Comparison of ENCODE assay signal across 9 mouse cellular contexts in the genomic region with DNA sequence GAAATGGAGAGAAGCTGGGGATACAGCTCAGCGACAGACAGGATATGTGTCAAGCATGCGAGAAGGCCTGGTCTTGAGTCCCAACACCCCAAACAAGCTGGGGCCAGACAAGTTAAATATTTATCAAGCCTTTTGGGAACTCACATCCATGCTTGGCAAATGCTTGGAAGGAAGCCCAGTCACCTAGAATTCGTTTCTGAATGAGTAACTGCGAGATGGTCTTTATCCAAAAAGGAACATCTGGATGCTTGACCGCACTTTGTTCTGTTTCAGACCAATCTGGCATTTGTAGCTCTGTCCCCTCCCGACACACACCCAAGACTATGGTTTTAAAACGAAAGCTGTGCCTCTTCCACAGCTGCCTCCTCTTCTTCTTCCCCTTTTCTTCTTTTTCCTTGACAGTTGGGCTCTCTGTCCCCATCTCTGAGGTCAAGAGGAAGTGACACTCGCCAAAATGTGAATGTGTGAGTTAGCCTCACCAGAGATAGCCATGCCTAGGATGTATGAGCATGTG. TPM values are rescaled to one million over a fixed set of nuclear protein-coding genes. Genes with fewer than 3 reads are reported as not detected.
DNase-seq lines count a peak whose midpoint lies in the region; ATAC-seq lines count a peak whose summit lies in the region.
"Had no signal": no experiment of that assay in that cellular context is flagged by ENCODE, and none has a peak within 500 bp of the region (broad histone marks: within the 10 kb centered on the region; RNA-seq: fewer than 3 reads in every experiment).

No protein-coding gene starts in this region.

- intact Hi-C loops in heart, postnatal 25 days (cut with DNase I), result no loop called here
- intact Hi-C loops in left cerebral cortex, postnatal 4 days (cut with DNase I), result no loop called here

- peak; percentile 34 to 45 for DNase-seq in heart, adult 9 months (ENCODE audit: low spot score in 2 of 2)
- DNase-seq in heart, postnatal 25 days (ENCODE audit: low spot score), result no peak
- no peak for DNase-seq in liver, embryonic 11.5 days (ENCODE audit: low spot score)
- no peak for DNase-seq in left cerebral cortex, postnatal 4 days
- no peak for DNase-seq in gastrocnemius, adult 8-10 months (ENCODE audit: low spot score in 2 of 2)
- DNase-seq: layer of hippocampus, adult 9-11 months had no signal

- no peak overlapping the region for H3K9ac ChIP-seq in liver, embryonic 11.5 days (ENCODE audit: low read depth, low read length)
- H3K9ac ChIP-seq in midbrain, embryonic 13.5 days (replicated peaks), result no peak overlapping the region

- H3K36me3 ChIP-seq in liver, embryonic 11.5 days (ENCODE audit: control insufficient read depth, insufficient read depth, low read length), result no peaks in the 10 kb centered on the region
- H3K36me3 ChIP-seq in midbrain, embryonic 13.5 days, result no peaks in the 10 kb centered on the region

- peak overlapping the region; percentile 24; the same call in 1 of the 2 replicates for H3K4me2 ChIP-seq in liver, embryonic 11.5 days
- H3K4me2 ChIP-seq in midbrain, embryonic 13.5 days (replicated peaks), result no peak overlapping the region

- H3K27me3 ChIP-seq in liver, embryonic 11.5 days (replicated peaks; ENCODE audit: control insufficient read depth, insufficient read depth, low read length), result no peaks in the 10 kb centered on the region
- no peaks in the 10 kb centered on the region for H3K27me3 ChIP-seq in midbrain, embryonic 13.5 days

- 59% methylated on average over 8 of the region's 8 CpGs for WGBS in liver, embryonic 11.5 days
- 78% methylated on average over 8 of the region's 8 CpGs for WGBS in midbrain, embryonic 13.5 days

- no peak overlapping the region for H3K27ac ChIP-seq in liver, embryonic 11.5 days (ENCODE audit: low read depth, low read length)
- H3K27ac ChIP-seq in midbrain, embryonic 13.5 days, result no peak overlapping the region

- peak; percentile 86 for ATAC-seq in granulocyte monocyte progenitor cell, adult 5-6 weeks (replicated peaks; ENCODE audit: poor library complexity, severe bottlenecking)
- ATAC-seq in liver, embryonic 11.5 days (replicated peaks; ENCODE audit: low FRiP score), result no peak
- peak; percentile 77 for ATAC-seq in monocyte, adult 5-6 weeks (replicated peaks; ENCODE audit: insufficient number of reproducible peaks, low FRiP score, low TSS enrichment, poor library complexity, severe bottlenecking)
- ATAC-seq in midbrain, embryonic 13.5 days, result no peak

- no peaks in the 10 kb centered on the region for H3K9me3 ChIP-seq in liver, embryonic 11.5 days (ENCODE audit: control insufficient read depth, low read length)
- H3K9me3 ChIP-seq in midbrain, embryonic 13.5 days, result no peaks in the 10 kb centered on the region

- no peaks in the 10 kb centered on the region for H3K4me1 ChIP-seq in liver, embryonic 11.5 days (replicated peaks; ENCODE audit: control insufficient read depth, insufficient read depth, low read length)
- H3K4me1 ChIP-seq in midbrain, embryonic 13.5 days (replicated peaks), result no peaks in the 10 kb centered on the region

- no peak overlapping the region for H3K4me3 ChIP-seq in liver, embryonic 11.5 days (ENCODE audit: low read depth, low read length)
- H3K4me3 ChIP-seq in midbrain, embryonic 13.5 days (replicated peaks), result no peak overlapping the region

RNA-seq across cellular contexts. Expression of gene Spin1, which starts 28.9 kb away (rescaled TPM):
- total RNA-seq in heart, postnatal 25 days (2021), result 10 to 100 TPM; 30.0 to 33.4 TPM
- 47.2 and 47.7 TPM in 2 replicates for total RNA-seq in granulocyte monocyte progenitor cell, adult 5-6 weeks (2014; fragmentation: Nextera tagmentation)
- total RNA-seq in granulocyte monocyte progenitor cell, adult 5-6 weeks (2017), result 38.5 and 39.7 TPM in 2 replicates
- 39.5 TPM in 2 replicates for polyA plus RNA-seq in liver, embryonic 11.5 days (2014; fragmentation: Nextera tagmentation; extraction: Ambion mirVana)
- total RNA-seq in monocyte, adult 5-6 weeks (2017), result 30.8 to 34.7 TPM (median 34.3 TPM) in 3 replicates
- total RNA-seq in left cerebral cortex, postnatal 4 days (2021), result 100 to 1,000 TPM; 227 to 232 TPM
- 136 and 144 TPM in 2 replicates for polyA plus RNA-seq in midbrain, embryonic 13.5 days (2015; fragmentation: Nextera tagmentation; extraction: Ambion mirVana)
- total RNA-seq in gastrocnemius, adult 8-10 months (2022), result 10 to 100 TPM; 16.9 to 19.0 (median 18.3) TPM

Comparison
In these comparisons a context has a peak if more than half of its experiments do, and no peak if none do; other contexts are left out.
1. DNase-seq: peak in heart, adult 9 months (2 of 2); none in heart, postnatal 25 days (single experiment), liver, embryonic 11.5 days (single experiment), left cerebral cortex, postnatal 4 days (single experiment) and gastrocnemius, adult 8-10 months (0 of 2).
2. ATAC-seq: peak in granulocyte monocyte progenitor cell, adult 5-6 weeks (single experiment) and monocyte, adult 5-6 weeks (single experiment); none in liver, embryonic 11.5 days (single experiment) and midbrain, embryonic 13.5 days (single experiment).